In genomic region chr17:57341568-57341967, GRCm38 (mm10) we compare ENCODE assay signal across 17 mouse cellular contexts. TPM values are rescaled to one million over a fixed set of nuclear protein-coding genes. Genes with fewer than 3 reads are reported as not detected.
DNase-seq lines count a peak whose midpoint lies in the region; ATAC-seq and TF ChIP-seq lines count a peak whose summit lies in the region.
"Had no signal": no experiment of that assay in that cellular context is flagged by ENCODE, and none has a peak within 500 bp of the region (broad histone marks: within the 10 kb centered on the region; RNA-seq: fewer than 3 reads in every experiment).

No protein-coding gene starts in this region.

- TF ChIP-seq EP300 in liver, postnatal 0 days (IDR thresholded peaks at IDR 0.05; ENCODE audit: low read depth), result no peak

- no peaks in the 10 kb centered on the region for H3K9me3 ChIP-seq in midbrain, embryonic 11.5 days (ENCODE audit: control insufficient read depth, low read length)
- no peaks in the 10 kb centered on the region for H3K9me3 ChIP-seq in midbrain, embryonic 15.5 days
- H3K9me3 ChIP-seq in liver, postnatal 0 days (ENCODE audit: low read length), result no peaks in the 10 kb centered on the region; the same call in 1 of the 2 replicates
- no peaks in the 10 kb centered on the region for H3K9me3 ChIP-seq in hindbrain, postnatal 0 days (ENCODE audit: low read length)
- H3K9me3 ChIP-seq: hindbrain, embryonic 15.5 days had no signal

- 82% methylated on average over 4 of the region's 4 CpGs for WGBS in midbrain, embryonic 11.5 days
- WGBS in midbrain, embryonic 15.5 days, result 73% methylated on average over 4 of the region's 4 CpGs
- 16% methylated on average over 4 of the region's 4 CpGs for WGBS in bone marrow, adult 2 months
- 42% methylated on average over 4 of the region's 4 CpGs for WGBS in liver, postnatal 0 days (ENCODE audit: insufficient replicate concordance)
- 80% methylated on average over 4 of the region's 4 CpGs for WGBS in hindbrain, postnatal 0 days

- no peak for ATAC-seq in midbrain, embryonic 11.5 days (ENCODE audit: low FRiP score)
- ATAC-seq in midbrain, embryonic 15.5 days (replicated peaks), result no peak
- no peak; the same call in 1 of the 2 replicates for ATAC-seq in liver, postnatal 0 days
- ATAC-seq in hindbrain, postnatal 0 days, result no peak
- ATAC-seq: forebrain, embryonic 16.5 days; intestine, embryonic 16.5 days had no signal

- H3K36me3 ChIP-seq in midbrain, embryonic 11.5 days (ENCODE audit: control insufficient read depth, insufficient read depth, low read length), result no peaks in the 10 kb centered on the region
- H3K36me3 ChIP-seq in midbrain, embryonic 15.5 days (replicated peaks), result no peaks in the 10 kb centered on the region
- no peaks in the 10 kb centered on the region for H3K36me3 ChIP-seq in liver, postnatal 0 days (replicated peaks; ENCODE audit: insufficient read depth, low read length)
- H3K36me3 ChIP-seq in hindbrain, postnatal 0 days (ENCODE audit: insufficient read depth, low read length), result no peaks in the 10 kb centered on the region
- H3K36me3 ChIP-seq: hindbrain, embryonic 15.5 days had no signal

- no peaks in the 10 kb centered on the region for H3K27me3 ChIP-seq in midbrain, embryonic 11.5 days (ENCODE audit: control insufficient read depth, insufficient read depth, low read length)
- H3K27me3 ChIP-seq in midbrain, embryonic 15.5 days (replicated peaks), result no peaks in the 10 kb centered on the region
- H3K27me3 ChIP-seq in liver, postnatal 0 days (ENCODE audit: insufficient read depth, low read length), result no peaks in the 10 kb centered on the region
- H3K27me3 ChIP-seq in hindbrain, postnatal 0 days (ENCODE audit: insufficient read depth, low read length), result no peaks in the 10 kb centered on the region
- H3K27me3 ChIP-seq: hindbrain, embryonic 15.5 days had no signal

- no peaks in the 10 kb centered on the region for H3K4me1 ChIP-seq in midbrain, embryonic 11.5 days (ENCODE audit: control insufficient read depth, insufficient read depth, low read length)
- no peaks in the 10 kb centered on the region for H3K4me1 ChIP-seq in midbrain, embryonic 15.5 days
- peaks cover 26% of the 10 kb centered on the region for H3K4me1 ChIP-seq in bone marrow, adult 2 months (ENCODE audit: control insufficient read depth, insufficient read depth, low read length)
- H3K4me1 ChIP-seq in liver, postnatal 0 days (ENCODE audit: insufficient read depth), result peaks cover 4% of the 10 kb centered on the region
- H3K4me1 ChIP-seq in hindbrain, postnatal 0 days (ENCODE audit: insufficient read depth, low read length), result no peaks in the 10 kb centered on the region
- H3K4me1 ChIP-seq: hindbrain, embryonic 15.5 days had no signal

- TF ChIP-seq CTCF in bone marrow, adult 2 months (IDR thresholded peaks at IDR 0.05; ENCODE audit: control insufficient read depth, insufficient read depth, low read length), result no peak
- no peak for TF ChIP-seq CTCF in liver, postnatal 0 days (IDR thresholded peaks at IDR 0.05; ENCODE audit: low read depth)
- TF ChIP-seq CTCF in hindbrain, postnatal 0 days (IDR thresholded peaks at IDR 0.05; ENCODE audit: low read depth), result no peak

- TF ChIP-seq POLR2A in bone marrow, adult 2 months (IDR thresholded peaks at IDR 0.05; ENCODE audit: borderline replicate concordance, control insufficient read depth, low read depth, low read length), result no peak

- peak; percentile 8 for DNase-seq in midbrain, embryonic 11.5 days (ENCODE audit: low spot score, missing footprints)
- peak; percentile 48 for DNase-seq in CD4-positive helper T cell, adult 2 months (ENCODE audit: low read depth, low spot score)
- no peak for DNase-seq in liver, postnatal 0 days
- DNase-seq in T-cell, adult 2 months (ENCODE audit: low spot score), result no peak
- DNase-seq in hindbrain, postnatal 0 days (ENCODE audit: low spot score), result no peak
- DNase-seq: cerebellum, adult 9-11 months; heart, postnatal 36 days; kidney, postnatal 4 days; lung, adult 18-20 months; lung, postnatal 14 days; right cerebral cortex, postnatal 4 days had no signal

- H3K27ac ChIP-seq in midbrain, embryonic 11.5 days (ENCODE audit: low read depth, low read length), result no peak overlapping the region
- H3K27ac ChIP-seq in midbrain, embryonic 15.5 days, result no peak overlapping the region
- peak overlapping the region; percentile 36; the same call in 1 of the 2 replicates for H3K27ac ChIP-seq in bone marrow, adult 2 months (ENCODE audit: control insufficient read depth, insufficient read depth, low read depth, low read length, poor library complexity)
- H3K27ac ChIP-seq in liver, postnatal 0 days (ENCODE audit: low read depth), result 0 out of 2 replicates have a peak overlapping the region, but pooled peaks have one; percentile 29
- H3K27ac ChIP-seq in hindbrain, postnatal 0 days, result no peak overlapping the region
- H3K27ac ChIP-seq: hindbrain, embryonic 15.5 days; stomach, postnatal 0 days had no signal

- no peak overlapping the region for H3K9ac ChIP-seq in midbrain, embryonic 11.5 days (ENCODE audit: low read length)
- H3K9ac ChIP-seq in midbrain, embryonic 15.5 days, result no peak overlapping the region
- H3K9ac ChIP-seq in liver, postnatal 0 days (replicated peaks), result no peak overlapping the region
- no peak overlapping the region for H3K9ac ChIP-seq in hindbrain, postnatal 0 days (replicated peaks; ENCODE audit: low read length)
- H3K9ac ChIP-seq: hindbrain, embryonic 15.5 days had no signal

- no peak overlapping the region for H3K4me3 ChIP-seq in midbrain, embryonic 11.5 days (ENCODE audit: low read depth, low read length)
- H3K4me3 ChIP-seq in midbrain, embryonic 15.5 days, result no peak overlapping the region
- H3K4me3 ChIP-seq in bone marrow, adult 2 months (replicated peaks; ENCODE audit: control insufficient read depth, low read depth, low read length), result no peak overlapping the region
- no peak overlapping the region for H3K4me3 ChIP-seq in liver, postnatal 0 days (ENCODE audit: low read depth, low read length)
- H3K4me3 ChIP-seq in hindbrain, postnatal 0 days (ENCODE audit: low read length), result no peak overlapping the region
- H3K4me3 ChIP-seq: hindbrain, embryonic 15.5 days had no signal

- no peak overlapping the region for H3K4me2 ChIP-seq in midbrain, embryonic 11.5 days
- H3K4me2 ChIP-seq in midbrain, embryonic 15.5 days, result no peak overlapping the region
- no peak overlapping the region for H3K4me2 ChIP-seq in liver, postnatal 0 days (ENCODE audit: low read depth, low read length)
- no peak overlapping the region for H3K4me2 ChIP-seq in hindbrain, postnatal 0 days (ENCODE audit: low read depth, low read length)
- H3K4me2 ChIP-seq: hindbrain, embryonic 15.5 days had no signal

RNA-seq across cellular contexts. Expression of gene Adgre1, which starts 16.9 kb away (rescaled TPM):
- polyA plus RNA-seq in midbrain, embryonic 11.5 days (2014; fragmentation: Nextera tagmentation; extraction: Ambion mirVana), result 3.4 and 4.4 TPM in 2 replicates
- 3.9 and 4.5 TPM in 2 replicates for polyA plus RNA-seq in midbrain, embryonic 15.5 days (2015; fragmentation: Nextera tagmentation; extraction: Ambion mirVana)
- 4.9 and 5.6 TPM in 2 replicates for polyA plus RNA-seq in bone marrow, adult 2 months (2011; ENCODE audit: insufficient read depth, insufficient read length, low replicate concordance, missing spikeins)
- polyA plus RNA-seq in liver, postnatal 0 days (2015; fragmentation: Nextera tagmentation; extraction: Ambion mirVana), result 16.2 and 16.4 TPM in 2 replicates
- total RNA-seq in hindbrain, postnatal 0 days (2014; rRNA removed), result 6.8 and 16.1 TPM in 2 replicates
- 4.2 and 5.0 TPM in 2 replicates for polyA plus RNA-seq in hindbrain, postnatal 0 days (2015; fragmentation: Nextera tagmentation; extraction: Ambion mirVana)

Comparison
In these comparisons a context has a peak if more than half of its experiments do, and no peak if none do; other contexts are left out.
1. DNase-seq: peak in midbrain, embryonic 11.5 days (single experiment) and CD4-positive helper T cell, adult 2 months (single experiment); none in liver, postnatal 0 days (single experiment), T-cell, adult 2 months (single experiment) and hindbrain, postnatal 0 days (single experiment).
2. H3K27ac ChIP-seq: peak in bone marrow, adult 2 months (single experiment) and liver, postnatal 0 days (single experiment); none in midbrain, embryonic 11.5 days (single experiment), midbrain, embryonic 15.5 days (single experiment) and hindbrain, postnatal 0 days (single experiment).